Mouse (Mus musculus) neutrophil, adult 5-6 weeks (primary cell): Measurements from ENCODE around the gene Cdadc1. TPM values are rescaled to one million over a fixed set of nuclear protein-coding genes. Genes with fewer than 3 reads are reported as not detected.

Experiments used
- ATAC-seq: fragments of 151-379, 151-347 bp; 2 replicates; pipeline ENCODE4 v1.8.0; 2017; ENCODE audit warnings: mild to moderate bottlenecking, moderate TSS enrichment; ENCODE audit not compliant: insufficient number of reproducible peaks, poor library complexity, low FRiP score, severe bottlenecking; ENCODE audit errors: extremely low read depth
- total RNA-seq: library from RNA; stranded (forward); fragments of 200-1000 nt; gene quantifications from 2 replicates; pipeline ENCODE4 v1.2.3, GENCODE M21; 2017

Gene Cdadc1
- total RNA-seq, 1 experiment from 2014 or later, result 22.0 TPM

DNA sequence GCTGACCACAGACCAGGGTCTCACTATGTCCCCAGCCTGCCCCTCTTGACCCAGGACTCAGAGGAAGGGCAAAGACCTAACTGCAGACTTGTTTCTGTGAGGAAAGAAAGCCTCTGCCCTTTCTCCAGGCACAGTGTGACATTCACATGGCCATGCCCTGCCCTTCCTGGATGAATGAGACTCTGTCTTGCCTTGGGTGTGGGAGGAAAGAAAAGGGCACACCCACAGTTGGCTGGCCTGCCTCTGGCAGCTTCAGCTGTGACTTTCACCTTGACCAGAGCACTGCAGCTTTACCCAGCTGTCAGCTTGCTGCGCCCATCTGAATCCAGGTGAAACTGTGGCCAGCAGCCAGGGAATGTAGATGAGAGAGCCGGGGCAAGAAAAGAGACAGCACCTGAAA, 46.9 kb downstream of the Cdadc1 start:
- ATAC-seq, result no peak

- no peak for ATAC-seq
Observed at GRCm38 (mm10) chr14:59549106-59549505, 48.7 kb downstream of the Cdadc1 start.

GRCm38 (mm10) chr14:59548532-59548931, 49.2 kb downstream of the Cdadc1 start:
- no peak for ATAC-seq

DNA sequence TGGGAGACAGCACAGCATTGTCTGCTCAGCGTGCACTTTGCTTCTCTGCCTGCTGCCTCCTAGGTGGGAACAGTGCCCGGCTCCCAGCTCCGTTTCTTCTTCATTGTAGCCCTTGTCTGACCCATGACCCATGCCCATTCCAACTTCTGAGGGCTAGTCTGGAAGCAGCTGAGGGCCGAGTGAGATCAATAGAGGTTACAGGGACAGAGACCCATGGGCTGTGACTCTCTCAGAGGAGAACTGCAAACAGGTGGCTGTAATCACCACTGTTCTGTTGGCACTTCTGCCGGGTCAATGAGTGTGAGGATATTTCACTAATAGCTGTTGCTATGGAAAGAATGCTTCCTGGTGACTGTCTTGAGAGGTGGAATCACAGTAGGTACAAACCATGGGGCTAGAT, 50.2 kb downstream of the Cdadc1 start:
- no peak for ATAC-seq

GRCm38 (mm10) chr14:59546162-59546880, 51.4 kb downstream of the Cdadc1 start:
- no peak for ATAC-seq

DNA sequence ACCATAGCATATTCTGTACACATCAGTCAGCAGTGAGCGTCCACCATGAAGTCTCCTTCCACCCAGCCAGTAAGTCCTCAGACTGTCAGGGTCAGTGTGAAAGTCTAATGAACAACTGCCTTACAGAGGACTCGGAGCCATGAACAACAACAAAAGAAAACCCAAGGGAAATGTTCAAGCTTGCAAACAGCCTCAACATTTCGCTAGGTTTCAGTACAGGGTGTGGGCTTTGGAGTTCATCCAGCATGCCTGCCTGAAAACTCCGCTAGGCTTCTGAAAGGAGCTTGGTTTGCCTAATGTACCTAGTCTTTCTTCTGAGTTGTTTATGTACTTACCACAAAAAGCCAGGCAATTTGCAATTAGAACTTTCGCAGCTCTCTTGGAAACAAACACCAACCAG, 53.8 kb downstream of the Cdadc1 start:
- no peak for ATAC-seq

GRCm38 (mm10) chr14:59543158-59543826, 54.5 kb downstream of the Cdadc1 start:
- ATAC-seq, result no peak

GRCm38 (mm10) chr14:59540761-59541160, 57.0 kb downstream of the Cdadc1 start:
- no peak for ATAC-seq

DNA sequence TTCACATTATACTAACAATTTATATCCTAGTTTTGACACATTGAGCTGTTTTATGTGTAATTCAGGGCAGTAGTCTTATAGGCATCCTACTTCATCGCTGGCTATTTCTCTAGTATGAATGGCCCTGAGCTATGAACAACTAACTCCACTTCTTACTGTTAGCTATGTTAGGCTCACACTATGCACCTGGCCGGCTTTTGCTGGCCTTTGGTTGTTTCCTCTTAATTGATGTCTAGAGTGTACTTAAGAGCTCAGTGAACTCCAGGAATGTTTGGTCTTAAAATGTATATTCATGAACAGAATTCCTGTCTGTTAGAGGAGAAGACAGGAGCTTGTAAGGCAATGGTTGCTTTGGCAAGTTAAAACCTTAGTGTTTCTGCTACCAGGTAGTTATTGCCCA, 57.5 kb downstream of the Cdadc1 start:
- ATAC-seq, result no peak

DNA sequence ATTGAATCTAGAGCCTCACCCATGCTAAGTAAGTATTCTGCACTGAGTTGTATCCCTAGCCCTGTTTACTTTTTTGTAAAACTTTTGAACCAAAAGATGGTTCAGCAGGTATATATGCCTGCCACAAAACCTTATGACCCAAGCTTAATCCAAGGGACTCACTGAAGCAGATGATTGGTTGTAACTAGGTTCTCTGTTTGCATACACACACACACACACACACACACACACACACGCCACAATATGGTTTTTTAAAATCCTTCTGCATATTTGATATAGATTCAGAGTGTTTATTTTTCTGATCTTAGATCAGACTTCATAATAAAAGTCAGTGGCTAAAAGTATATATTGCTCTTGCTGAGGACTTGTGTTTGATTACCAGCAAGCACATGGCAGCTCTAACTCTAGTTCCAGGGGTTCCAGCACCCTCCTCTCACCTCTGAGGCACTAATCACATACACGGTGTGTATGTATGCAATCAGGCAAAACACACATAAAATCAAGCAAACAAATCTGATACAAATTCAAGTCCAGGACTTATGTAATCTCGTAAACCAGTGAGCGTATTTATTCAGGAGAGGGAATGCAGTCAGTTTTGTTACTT, 59.8 kb downstream of the Cdadc1 start:
- no peak for ATAC-seq

GRCm38 (mm10) chr14:59533908-59534307, 63.9 kb downstream of the Cdadc1 start:
- no peak for ATAC-seq

GRCm38 (mm10) chr14:59532986-59533385, 64.8 kb downstream of the Cdadc1 start:
- ATAC-seq, result no peak

DNA sequence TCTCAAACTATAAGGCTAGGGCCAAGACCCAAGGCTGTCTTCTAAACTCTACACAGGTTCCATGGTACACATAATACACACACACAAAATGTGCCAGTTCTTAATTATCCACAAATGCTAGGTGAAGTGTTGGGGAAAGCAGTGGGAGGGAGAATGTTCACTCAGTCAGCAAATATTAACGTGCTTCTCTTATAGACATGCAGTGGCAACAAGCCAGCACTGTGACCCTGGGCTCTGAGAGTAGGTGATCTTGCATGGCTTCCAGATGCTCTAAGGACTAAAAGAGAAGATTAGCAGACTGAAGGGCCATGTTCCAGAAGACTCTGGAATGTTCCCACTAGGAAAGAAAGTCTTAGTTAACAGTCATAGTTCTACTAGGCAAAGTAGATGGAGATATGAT, 67.0 kb downstream of the Cdadc1 start:
- no peak for ATAC-seq

GRCm38 (mm10) chr14:59525843-59526242, 71.9 kb downstream of the Cdadc1 start:
- ATAC-seq, result no peak

- no peak for ATAC-seq
Observed at GRCm38 (mm10) chr14:59513922-59514444, 83.8 kb downstream of the Cdadc1 start.

Other genes with a start within 250 kb of the Cdadc1 start
- 3.4 and 6.6 TPM in 2 replicates for gene Phf11d, start 232.5 kb downstream of the Cdadc1 start, total RNA-seq
- gene Phf11c, start 202.6 kb downstream of the Cdadc1 start, total RNA-seq, result 9.3 and 9.6 TPM in 2 replicates
- 57.0 and 59.6 TPM in 2 replicates for gene Setdb2, start 157.1 kb downstream of the Cdadc1 start, total RNA-seq
- gene Cab39l, start 157.0 kb downstream of the Cdadc1 start, total RNA-seq, result 42.1 and 54.2 TPM in 2 replicates
- not detected in 2 replicates for gene Shisa2, start 27.3 kb upstream of the Cdadc1 start, total RNA-seq